Mouse (Mus musculus) neutrophil, adult 59 days (primary cell): ENCODE results near the gene Zfp607a. TPM values are rescaled to one million over a fixed set of nuclear protein-coding genes. Genes with fewer than 3 reads are reported as not detected.

Source experiments
- total RNA-seq, 2 experiments: library from RNA; stranded (reverse); gene quantifications; 1 replicate in 1 of 2; 2 replicates in 1 of 2; pipeline ENCODE4 v1.2.4; 2023

Zfp607a gene
- 1 to 10 TPM; 3.4 to 4.7 TPM for total RNA-seq

DNA sequence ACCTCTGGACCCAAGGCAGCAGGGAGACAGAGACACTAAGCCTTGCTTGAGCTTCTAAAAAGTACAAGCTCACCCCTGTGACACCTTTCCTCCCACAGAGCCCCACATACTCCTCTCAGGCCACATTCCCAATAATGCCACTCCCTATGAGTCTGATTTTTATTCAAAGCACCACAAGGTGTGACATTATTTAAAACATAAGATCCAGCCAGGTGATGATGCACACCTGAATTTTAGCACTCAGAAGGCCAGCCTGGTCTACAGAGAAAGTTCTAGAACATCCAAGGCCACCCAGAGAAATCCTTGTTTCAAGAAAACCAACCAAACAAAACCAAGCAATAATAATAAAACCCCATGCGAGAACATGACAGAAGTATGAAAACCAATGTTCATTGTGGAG, at the start of gene Zfp607a:
Gene Zfp607a, plus strand, starts transcription at position 301 of the 400 bp plus-strand sequence.

GRCm38 (mm10) chr7:27838323-27839249, 18.7 kb upstream of the Zfp607a start, which contains the start of gene Zfp59:
TSS of gene Zfp59 (plus strand) at chr7:27838607.

GRCm38 (mm10) chr7:27928818-27929695, 71.7 kb downstream of the Zfp607a start, which contains the start of gene Zfp974:
TSS of gene Zfp974 (minus strand) at chr7:27929460.

Other genes with a start within 250 kb of the Zfp607a start
- gene Ttc9b, start 203.6 kb upstream of the Zfp607a start, total RNA-seq: not detected
- gene Map3k10, start 182.9 kb upstream of the Zfp607a start, total RNA-seq: 1 to 10 TPM; 4.9 to 6.5 TPM
- gene Zfp607b, start 168.2 kb upstream of the Zfp607a start, total RNA-seq: under 1 TPM; 0.13 to 0.51 TPM
- gene Zfp60, start 126.1 kb upstream of the Zfp607a start, total RNA-seq: 1 to 10 TPM; 2.7 to 3.6 TPM
- 1 to 10 TPM; 4.2 to 4.8 TPM for gene Zfp626, start 50.3 kb upstream of the Zfp607a start, total RNA-seq
- 1 to 10 TPM in 1 of 2 experiments, under 1 TPM in 1; 0.73 to 1.3 TPM for gene Zfp59, start 18.9 kb upstream of the Zfp607a start, total RNA-seq
- 1 to 10 TPM; 1.9 to 3.4 TPM for gene Zfp974, start 71.9 kb downstream of the Zfp607a start, total RNA-seq
- gene Zfp780b, start 121.6 kb downstream of the Zfp607a start, total RNA-seq: 1 to 10 TPM; 4.6 to 5.3 TPM
- gene Zfp850, start 156.6 kb downstream of the Zfp607a start, total RNA-seq: 1 to 10 TPM; 1.3 to 1.5 TPM
- 10 to 100 TPM; 64.9 to 84.1 TPM for gene Psmc4, start 192.6 kb downstream of the Zfp607a start, total RNA-seq
- gene Fcgbp, start 213.7 kb downstream of the Zfp607a start, total RNA-seq: not detected